Mouse (Mus musculus) right cerebral cortex, adult 2 months (tissue): ENCODE data around the gene Rasip1.

ENCODE experiments used
- DNase-seq, 2 experiments: peaks; one replicate each; pipeline ENCODE4 v3.0.0; 2021 to 2022; ENCODE audit warnings: low spot score in 2 of 2

The Rasip1 gene

DNA sequence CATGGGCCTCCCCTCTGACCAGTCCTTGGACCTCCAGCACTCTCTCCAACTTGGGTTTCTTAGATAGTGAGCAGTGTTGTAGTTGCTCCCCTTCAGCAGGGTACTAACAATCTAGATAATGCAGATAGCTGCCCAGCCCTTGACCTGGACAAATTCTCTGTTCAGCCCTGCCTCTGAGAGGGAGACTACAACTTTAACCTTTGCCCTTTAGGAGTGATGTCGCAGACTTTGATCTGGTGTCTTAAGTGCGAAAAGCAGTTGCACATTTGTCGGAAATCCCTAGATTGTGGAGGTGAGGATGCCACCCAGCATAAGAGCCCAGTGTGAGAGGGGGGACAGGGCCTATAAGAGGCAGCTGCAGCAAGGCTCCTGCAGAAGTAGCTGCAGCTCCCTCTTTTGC, 2.6 kb upstream of the Rasip1 start:
- DNase-seq, result no peak

DNA sequence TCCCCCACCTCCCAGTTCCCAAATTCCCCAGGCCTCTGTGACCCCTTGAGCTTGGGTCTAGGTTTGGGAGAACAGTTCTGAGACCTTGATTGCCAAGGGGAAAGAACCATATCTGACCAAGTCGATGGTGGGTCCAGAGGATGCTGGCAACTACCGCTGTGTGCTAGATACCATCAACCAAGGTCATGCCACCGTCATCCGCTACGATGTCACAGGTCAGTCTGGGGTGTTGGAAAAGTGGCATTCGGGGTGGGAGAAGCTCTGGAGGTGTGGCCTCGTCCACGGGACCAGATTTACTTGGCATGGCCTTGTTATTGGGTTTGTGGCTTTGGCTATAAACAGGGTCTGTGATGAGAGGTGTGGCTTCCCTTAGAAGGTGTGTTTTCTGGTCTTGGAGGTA, 1.8 kb upstream of the Rasip1 start:
- DNase-seq, result no peak

DNA sequence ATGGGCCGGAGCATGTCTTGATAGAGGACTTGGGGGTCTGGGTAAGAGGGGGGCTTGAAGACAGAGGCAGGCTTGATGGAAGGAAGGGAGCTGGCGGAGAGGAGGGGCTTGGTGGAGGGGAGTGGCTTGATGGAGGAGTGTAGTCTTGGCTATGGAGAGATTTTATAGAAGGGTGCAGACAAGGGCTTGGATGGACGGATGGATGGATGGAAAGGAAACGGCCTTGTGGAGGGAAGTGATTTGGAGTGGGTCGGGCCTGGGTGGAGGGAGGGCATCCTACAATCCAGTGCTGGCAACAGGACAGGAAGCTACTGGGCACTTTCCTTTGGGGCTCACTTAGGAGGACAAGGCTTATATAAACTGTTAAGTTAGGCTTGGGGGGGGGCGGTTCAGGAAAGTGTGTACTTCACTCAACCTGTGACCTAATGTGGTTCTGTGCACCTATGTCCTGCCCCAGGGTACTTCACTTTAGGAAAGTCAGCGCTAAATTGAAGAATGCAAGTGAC, 664 bp upstream of the Rasip1 start:
- DNase-seq, result no peak

DNA sequence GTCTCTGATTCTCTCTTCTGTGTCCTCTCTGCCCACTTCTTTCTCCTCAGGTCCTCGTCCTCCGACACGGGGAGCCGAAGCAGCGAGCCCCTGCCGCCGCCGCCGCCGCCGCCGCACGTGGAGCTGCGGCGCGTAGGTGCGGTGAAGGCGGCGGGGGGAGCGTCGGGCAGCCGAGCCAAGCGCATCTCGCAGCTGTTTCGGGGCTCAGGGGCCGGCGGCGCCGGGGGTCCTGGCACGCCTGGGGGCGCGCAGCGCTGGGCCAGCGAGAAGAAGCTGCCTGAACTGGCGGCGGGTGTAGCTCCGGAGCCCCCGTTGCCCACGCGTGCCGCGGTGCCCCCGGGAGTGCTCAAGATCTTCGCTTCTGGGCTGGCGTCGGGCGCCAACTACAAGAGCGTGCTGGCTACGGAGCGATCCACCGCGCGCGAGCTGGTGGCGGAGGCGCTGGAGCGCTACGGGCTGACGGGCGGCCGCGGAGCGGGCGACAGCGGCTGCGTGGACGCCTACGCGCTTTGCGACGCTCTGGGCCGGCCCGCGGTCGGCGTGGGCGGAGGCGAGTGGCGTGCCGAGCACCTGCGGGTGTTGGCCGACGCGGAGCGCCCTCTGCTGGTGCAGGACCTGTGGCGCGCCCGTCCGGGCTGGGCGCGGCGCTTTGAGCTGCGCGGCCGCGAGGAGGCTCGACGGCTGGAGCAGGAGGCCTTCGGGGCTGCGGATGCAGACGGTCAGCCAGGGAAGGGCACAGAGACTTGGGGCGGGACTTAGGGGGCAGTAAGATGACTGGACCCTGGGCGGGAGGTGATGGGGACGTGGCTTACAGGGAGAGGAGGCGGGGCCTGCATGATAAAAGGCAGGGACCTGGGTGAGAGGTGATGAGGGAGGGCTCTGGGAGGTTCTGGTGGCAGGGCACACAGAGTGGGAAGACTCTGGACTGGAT, 1.3 kb downstream of the Rasip1 start:
- DNase-seq, result peak; percentile 76 to 78

DNA sequence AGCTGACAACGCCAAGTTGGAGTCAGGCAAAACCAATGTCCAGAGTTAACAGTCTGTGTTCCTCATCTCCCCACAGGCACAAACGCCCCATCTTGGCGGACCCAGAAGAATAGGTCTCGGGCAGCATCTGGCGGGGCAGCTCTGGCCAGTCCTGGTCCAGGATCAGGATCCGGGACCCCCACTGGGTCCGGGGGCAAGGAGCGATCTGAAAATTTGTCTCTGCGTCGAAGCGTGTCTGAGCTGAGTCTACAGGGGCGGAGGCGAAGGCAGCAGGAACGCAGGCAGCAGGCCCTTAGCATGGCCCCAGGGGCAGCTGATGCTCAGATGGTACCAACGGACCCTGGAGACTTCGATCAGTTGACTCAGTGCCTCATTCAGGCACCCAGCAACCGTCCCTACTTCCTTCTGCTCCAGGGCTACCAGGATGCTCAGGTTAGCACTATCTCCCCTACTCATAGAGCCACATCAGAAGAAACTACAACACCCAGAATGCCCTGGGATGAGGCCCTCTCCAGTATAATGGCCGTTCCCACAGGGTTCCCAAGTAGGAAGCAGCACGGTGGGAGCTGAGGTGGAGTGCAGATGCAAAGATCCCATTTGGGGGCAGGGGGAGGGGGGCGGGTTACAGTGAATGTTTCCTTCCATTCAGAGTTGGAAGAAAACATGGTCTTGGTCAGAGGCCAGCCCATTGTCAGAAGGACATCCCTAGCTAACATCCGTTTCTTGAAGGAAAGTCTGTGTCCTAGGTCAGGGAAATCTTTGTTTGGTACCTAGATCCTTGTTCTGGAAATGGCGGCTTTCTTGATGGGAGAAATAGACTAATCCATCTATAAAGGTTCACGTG, 3.0 kb downstream of the Rasip1 start:
- no peak for DNase-seq

DNA sequence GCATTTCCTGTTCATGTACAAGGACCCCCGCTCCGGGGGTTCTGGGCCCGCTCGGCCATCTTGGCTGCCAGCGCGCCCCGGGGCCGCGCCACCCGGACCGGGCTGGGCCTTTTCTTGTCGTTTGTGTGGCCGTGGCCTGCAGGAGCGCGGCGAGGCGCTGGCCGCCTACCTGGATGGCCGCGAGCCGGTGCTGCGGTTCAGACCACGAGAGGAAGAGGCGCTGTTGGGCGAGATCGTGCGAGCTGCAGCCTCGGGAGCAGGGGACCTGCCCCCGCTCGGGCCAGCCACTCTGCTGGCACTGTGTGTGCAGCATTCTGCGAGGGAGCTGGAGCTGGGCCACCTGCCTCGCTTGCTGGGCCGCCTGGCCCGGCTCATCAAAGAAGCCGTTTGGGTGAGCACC, 5.2 kb downstream of the Rasip1 start:
- peak in 1 of 2 experiments; percentile 32 for DNase-seq

DNA sequence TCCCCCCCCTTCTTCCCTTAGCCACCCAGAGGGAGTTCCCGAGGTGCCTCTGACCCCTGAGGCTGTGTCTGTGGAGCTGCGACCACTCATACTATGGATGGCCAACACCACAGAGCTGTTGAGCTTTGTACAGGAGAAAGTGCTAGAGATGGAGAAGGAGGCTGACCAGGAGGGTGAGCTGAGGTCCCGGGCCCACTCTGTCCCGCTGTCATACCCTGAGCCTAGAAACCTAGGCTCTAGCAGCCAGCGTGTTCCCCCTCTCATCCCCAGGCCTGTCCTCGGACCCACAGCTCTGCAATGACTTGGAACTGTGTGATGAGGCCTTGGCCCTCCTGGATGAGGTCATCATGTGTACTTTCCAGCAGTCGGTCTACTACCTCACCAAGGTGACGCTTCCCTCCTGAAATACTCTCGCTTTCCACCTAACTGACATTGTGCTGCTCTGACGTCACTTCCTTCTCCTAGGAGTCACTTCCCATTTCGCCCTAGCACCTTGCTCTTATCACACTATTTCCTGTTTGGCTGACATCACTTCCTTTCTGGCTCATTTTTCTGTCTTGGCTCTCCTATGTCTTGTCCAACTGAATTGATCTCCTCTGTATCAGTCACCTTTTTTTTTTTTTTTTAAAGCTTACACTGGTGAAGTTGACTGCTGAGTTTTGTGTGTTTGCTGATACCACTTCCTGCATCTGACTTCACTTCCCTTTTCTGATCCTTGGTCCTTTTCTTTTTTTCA, 7.8 kb downstream of the Rasip1 start:
- DNase-seq, result no peak

DNA sequence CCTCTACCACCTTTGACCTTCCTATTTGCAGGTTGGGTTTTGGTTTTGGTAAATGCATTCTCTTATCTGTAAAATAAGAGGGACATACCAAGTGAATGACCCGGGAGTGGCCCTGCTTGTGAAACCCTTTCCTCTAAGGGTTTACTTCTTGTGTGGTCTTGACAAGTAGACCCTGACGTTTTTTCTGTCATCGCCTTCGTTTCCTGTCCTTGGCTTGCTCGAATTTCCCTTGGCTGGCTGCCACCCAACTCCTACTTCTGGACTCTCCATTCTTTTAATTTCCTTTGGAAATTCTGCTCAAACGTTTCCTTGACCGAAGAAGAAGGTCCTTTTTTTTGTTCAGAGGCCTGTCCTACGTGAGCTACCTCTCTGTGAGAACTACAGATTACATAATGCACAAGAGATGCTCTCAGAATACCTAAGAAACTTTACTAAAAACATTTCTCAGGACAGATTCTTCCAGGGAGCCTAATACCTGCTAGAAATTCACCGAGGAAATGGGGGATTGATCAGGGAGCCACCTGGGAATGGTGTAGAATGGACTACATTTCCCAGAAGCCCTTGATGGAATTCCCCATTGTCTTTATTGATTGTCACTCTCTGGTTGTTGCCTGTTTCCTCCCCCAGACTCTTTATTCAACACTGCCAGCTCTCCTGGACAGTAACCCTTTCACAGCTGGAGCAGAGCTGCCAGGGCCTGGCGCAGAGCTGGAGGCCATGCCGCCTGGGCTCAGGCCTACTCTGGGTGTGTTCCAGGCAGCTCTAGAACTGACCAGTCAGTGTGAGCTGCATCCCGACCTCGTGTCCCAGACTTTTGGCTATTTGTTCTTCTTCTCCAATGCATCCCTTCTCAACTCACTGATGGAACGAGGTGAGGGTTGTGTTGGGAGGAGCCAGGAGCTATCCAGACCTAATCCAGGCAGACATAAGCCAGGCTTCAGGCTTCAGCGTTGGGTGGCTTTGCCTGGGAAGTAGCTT, 8.7 kb downstream of the Rasip1 start:
- DNase-seq, result no peak

DNA sequence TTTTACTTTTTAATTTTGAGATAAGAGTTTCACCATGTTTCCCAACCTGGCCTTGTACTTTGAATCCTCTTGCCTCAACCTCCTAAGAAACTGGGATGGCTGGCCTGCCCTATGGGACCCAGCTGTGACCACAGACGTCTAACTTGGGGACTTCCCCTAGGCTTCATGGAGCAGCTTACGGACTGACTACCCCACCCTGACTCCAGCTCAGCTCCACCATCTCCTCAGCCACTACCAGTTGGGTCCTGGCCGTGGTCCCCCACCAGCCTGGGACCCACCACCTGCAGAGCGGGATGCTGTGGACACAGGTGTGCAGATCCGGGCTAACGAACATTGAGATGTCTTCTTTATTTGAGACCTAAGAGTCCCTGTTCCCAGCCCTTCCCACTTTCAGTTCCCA, 10.4 kb downstream of the Rasip1 start:
- no peak for DNase-seq

DNA sequence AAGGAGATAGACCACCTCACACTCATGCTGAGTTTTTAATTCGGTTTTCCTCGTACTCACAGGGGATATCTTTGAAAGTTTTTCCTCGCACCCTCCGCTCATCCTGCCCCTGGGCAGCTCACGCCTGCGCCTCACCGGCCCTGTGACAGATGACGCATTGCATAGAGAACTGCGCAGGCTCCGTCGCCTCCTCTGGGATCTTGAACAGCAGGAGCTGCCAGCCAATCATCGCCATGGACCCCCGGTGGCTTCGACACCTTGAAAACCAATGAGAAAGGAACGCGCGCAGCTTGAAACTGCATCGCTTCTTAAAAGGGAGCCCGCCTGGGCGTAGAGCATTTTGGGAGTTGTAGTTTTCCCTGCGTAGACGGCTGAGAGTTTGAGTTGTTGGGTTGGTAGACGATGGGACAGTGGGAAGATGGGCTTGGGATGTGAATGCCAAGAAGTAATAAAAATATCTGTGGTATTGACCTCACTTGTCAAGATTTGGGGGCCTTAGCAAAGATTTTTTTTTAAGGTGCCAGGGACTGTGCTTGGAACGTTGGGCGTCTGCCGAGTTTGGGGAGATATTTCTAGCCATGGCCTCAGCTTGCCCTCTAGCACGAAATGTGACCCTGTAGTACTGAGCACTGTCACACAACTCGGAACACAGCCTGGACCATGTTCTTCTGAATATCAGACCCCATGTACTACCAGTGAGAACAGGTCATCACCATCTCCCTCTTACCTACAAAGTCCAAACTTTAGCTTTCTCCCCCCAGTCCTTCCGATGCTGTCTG, 11.5 kb downstream of the Rasip1 start:
- peak; percentile 98 for DNase-seq

DNA sequence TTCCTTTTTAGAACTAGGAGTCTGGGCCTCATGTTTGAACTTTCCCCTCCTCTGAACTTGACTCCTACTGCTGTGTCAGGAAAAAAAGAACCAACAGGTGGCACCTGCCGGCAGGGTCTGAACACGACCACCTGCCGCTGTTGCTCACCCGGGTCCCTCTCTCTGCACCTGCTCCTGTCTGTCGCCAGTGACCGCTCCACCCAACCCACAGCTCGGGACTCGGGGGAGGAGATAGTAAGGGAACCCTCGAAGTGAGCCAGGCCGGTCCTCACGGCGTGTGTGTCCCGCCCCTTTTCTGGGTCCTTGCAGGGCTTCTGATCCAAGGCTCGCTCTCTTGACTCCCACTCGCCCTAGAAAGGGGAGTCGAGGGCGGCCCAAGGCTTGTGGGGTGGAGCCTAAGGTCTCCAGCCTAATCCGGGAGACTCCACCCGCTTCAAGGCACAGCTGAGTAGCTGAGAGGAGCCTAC, 12.3 kb downstream of the Rasip1 start, which contains the start of gene Mamstr:
Mamstr (plus strand) TSS at position 417 of the 467 bp plus-strand sequence.
- no peak for DNase-seq

DNA sequence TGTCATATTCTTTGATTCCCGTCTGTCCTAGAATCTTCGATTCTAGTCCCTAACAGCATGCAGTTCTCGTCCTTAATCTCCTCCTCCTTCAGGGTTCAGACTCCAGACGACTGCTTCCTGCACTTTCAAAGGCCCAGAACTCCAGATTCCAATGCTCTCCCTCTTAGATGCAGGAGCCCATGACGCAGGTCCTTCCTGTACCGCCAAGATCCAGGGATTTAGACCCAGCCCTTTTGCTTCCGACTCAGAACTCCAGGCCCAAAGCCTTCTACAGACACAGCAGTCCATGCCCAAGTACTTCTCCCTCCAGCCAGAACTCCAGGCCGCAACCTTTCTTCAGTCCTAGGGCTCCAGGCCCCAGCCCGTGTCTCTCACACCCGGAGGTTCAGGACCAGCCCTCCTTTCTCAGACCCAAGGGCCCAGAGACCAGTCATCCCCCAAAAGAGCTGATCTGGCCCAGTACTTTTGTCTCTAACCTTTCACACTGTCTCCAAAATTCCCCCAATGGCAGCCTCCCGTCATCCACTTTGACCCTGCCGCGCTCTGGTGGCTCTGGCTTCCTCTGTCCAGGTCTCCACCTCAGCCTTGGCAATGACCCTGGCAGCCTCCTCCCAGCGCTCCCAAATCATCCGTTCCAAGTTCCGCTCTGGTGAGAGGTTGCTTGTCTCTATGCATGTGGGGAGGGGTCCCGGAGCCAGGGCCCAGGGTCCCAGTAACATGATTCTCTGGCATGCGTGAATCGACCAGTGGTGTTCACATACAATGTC, 13.1 kb downstream of the Rasip1 start:
- no peak for DNase-seq

DNA sequence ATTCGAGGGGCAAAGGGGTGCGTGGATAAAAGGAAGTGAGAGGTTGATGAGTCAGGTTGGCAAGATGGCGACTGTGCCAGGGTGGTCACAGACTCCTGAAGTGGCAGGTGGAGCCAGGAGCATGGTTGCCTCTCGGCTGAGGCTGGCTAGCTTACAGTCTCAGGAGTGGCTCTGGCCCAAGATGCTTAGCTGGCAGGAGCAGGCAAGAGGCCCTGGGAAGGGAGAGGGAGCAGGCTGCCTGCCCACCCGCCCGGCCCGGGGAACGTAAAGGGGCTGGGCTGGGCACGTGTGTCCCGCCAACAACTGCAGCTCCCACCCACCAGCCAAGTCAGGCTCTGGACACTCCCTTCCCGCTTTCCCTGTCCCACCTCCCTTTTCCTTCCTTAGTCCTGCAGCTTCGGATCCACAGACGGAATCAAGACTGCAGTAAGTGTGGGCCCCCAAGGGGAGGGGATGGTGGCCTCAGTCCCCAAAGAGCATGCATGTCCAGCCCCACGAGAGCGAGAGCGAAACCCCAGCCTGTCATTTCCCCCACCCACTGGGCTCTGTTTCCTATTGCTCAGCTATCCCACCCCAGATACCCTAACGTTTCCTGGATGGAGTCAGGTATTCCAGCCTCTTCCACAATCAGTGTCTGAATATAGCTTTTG, 14.2 kb downstream of the Rasip1 start:
- DNase-seq, result no peak

DNA sequence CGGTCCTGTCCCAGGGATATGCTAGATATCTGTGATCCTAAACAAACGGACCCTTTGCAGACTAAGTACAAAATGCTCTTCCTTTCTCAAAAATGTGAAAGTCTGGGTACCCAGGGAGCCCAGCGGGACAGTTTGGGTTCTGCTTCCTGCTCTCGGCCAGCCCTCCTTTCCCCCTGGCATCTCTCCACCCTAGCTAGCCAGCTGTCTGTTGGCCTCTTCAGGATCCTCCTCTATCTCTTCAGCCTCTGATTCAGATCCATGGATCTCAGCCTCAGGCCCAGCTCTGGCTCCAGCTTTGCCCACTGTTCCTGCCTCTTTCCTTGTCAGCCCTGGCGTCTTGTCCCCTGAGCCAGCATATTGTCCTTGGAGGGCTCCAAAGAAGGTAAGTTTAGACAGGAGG, 14.8 kb downstream of the Rasip1 start:
- no peak for DNase-seq

DNA sequence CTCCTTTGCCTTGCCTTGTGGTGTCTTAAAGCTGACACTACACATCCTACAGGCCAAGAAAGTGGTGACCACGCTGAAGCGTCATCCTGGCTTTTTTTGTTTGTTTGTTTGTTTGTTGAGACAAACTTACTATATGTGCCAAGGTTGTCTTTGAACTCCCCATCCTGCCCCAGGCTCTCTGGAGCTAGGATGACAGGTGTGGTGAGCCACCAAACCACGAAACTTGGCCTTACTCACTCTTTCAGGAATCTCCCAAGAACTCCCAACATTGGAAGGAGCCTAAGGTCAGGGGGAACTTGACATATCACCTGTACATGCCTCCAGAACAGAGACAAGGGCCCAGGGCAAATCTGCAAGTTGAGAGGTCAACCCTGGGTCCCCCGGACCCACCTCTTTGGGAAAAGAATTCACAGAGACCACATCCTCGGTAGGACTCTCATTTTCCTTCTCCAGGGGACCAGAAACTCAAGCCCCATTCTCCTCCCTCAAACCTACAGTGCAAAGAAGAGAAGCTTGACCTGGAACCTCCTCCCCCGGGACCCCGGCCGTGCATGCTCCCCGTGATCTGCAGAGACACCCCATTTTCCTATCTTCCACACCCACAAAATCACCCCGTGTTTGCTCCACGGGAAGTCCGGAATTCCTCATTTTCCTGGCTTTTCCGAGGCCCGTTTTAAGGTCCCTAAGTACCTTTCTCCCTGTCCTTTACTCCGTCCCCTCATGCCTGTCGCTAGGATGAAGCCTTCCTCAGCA, 15.4 kb downstream of the Rasip1 start:
- no peak for DNase-seq

DNA sequence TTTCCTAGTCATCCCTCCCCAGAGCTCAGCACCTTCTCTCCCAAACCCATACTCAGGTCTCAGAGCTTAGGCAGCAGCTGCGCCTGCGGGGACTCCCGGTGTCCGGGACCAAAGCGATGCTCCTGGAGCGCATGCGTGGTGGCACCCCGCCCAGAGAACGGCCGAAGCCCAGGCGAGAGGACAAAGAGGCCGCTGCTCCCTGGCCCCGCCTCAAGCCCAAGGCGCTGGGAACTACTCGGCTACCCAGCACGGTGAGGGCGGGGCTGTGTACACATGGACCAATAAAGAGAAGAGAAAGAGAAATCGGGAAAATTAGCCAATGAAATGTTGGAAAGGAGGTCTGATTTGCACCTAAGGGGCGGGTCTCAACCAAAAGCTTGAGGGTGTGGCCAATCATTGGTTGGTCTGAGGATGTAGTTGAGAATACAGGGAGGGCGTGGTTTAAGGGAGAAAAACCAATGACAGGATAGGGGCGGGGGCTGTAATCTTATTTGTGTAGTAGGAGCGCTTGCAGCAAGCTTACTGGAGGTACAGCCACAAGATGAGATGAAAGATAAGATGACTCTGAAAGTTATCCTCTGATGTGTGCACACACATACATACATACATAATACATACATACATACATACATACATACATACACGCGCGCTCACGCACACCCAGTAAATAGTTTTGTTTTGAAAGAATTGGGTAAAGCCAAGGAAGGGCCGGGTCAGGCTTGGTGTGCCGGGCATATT, 16.3 kb downstream of the Rasip1 start:
- peak; percentile 89 to 93 for DNase-seq

DNA sequence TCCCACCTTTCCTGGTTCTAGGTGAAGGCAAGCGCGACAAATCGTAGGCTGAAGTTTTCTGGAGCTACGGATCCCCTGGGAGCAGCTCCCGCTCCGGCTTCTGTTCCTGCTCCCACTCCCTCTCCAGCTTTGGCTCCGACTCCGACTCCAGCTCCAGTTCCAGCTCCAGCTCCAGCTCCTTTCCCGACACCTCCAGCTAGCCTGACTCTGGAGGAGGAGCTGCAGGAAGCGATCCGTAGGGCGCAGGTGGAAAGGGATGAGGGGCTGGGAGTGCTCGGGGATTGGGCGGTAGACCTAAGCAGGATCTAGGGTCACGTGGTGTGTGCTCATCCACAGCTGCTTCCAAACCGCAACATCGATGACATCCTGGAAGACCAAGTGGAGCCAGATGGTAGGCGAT, 16.9 kb downstream of the Rasip1 start:
- DNase-seq, result peak; percentile 68 to 74
